Mouse (Mus musculus): ENCODE data around the gene Bcor. TPM values are rescaled to one million over a fixed set of nuclear protein-coding genes. Genes with fewer than 3 reads are reported as not detected.
A peak's percentile ranks its signal among the peaks of the same experiment; 100 is the strongest.

The Bcor gene
- polyA plus RNA-seq, 1 experiment from 2014 or later: 4.0 TPM

- no peak overlapping the region; the same call in 1 of the 2 replicates for H3K9ac ChIP-seq (replicated peaks)
- H3K9me3 ChIP-seq (ENCODE audit: low read length): no peaks in the 10 kb centered on the region
- peaks cover 25% of the 10 kb centered on the region for H3K4me1 ChIP-seq (ENCODE audit: insufficient read depth)
- ATAC-seq (no peak), DNase-seq (no peak)
- H3K36me3 ChIP-seq (replicated peaks; ENCODE audit: insufficient read depth, low read length): no peaks in the 10 kb centered on the region
- H3K27me3 ChIP-seq (ENCODE audit: insufficient read depth, low read length): peaks cover 17% of the 10 kb centered on the region; the same call in 1 of the 2 replicates
- no peak overlapping the region for H3K4me2 ChIP-seq (ENCODE audit: low read depth, low read length)
- TF ChIP-seq EP300 (IDR thresholded peaks at IDR 0.05; ENCODE audit: low read depth): no peak
- TF ChIP-seq CTCF (IDR thresholded peaks at IDR 0.05; ENCODE audit: low read depth): no peak
- H3K27ac ChIP-seq (ENCODE audit: low read depth): no peak overlapping the region
- WGBS (ENCODE audit: insufficient replicate concordance): 54% methylated on average over 15 of the region's 16 CpGs
- H3K4me3 ChIP-seq (ENCODE audit: low read depth, low read length): no peak overlapping the region
Measured at GRCm38 (mm10) chrX:12001336-12001735, 158.8 kb downstream of the Bcor start.

DNA sequence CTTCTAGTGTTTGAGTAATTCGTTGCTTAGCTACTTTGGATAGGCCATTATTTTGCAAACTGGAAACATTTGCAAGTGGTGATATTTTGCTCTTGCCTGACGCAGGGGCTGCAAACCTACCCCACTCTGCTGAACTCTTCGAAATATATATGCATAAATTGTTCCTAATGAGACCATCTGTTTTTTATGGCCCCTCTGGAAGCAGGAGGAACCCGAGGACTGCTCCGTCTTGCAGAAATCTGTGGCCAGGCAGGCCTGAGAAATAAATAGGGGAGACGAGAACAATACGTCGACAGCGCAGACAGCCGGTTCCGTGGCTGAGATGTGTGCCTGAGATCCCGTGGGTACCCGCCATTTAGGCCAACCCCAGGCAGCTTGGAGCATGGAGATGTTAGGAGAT lies 159.5 kb downstream of the Bcor start:
- Histone ChIP-seq H3K27ac (ENCODE audit: low read depth) (no peak overlapping the region), H3K9ac (replicated peaks) (no peak overlapping the region), H3K4me1 (ENCODE audit: insufficient read depth) (peaks cover 25% of the 10 kb centered on the region), H3K9me3 (ENCODE audit: low read length) (no peaks in the 10 kb centered on the region), H3K4me3 (ENCODE audit: low read depth, low read length) (no peak overlapping the region), H3K27me3 (ENCODE audit: insufficient read depth, low read length) (peaks cover 17% of the 10 kb centered on the region; the same call in 1 of the 2 replicates), H3K4me2 (ENCODE audit: low read depth, low read length) (no peak overlapping the region), H3K36me3 (replicated peaks; ENCODE audit: insufficient read depth, low read length) (no peaks in the 10 kb centered on the region)
- ATAC-seq (no peak), DNase-seq (no peak)
- 56% methylated on average over 13 of the region's 13 CpGs for WGBS (ENCODE audit: insufficient replicate concordance)
- no peak for TF ChIP-seq CTCF (IDR thresholded peaks at IDR 0.05; ENCODE audit: low read depth)
- no peak for TF ChIP-seq EP300 (IDR thresholded peaks at IDR 0.05; ENCODE audit: low read depth)

DNA sequence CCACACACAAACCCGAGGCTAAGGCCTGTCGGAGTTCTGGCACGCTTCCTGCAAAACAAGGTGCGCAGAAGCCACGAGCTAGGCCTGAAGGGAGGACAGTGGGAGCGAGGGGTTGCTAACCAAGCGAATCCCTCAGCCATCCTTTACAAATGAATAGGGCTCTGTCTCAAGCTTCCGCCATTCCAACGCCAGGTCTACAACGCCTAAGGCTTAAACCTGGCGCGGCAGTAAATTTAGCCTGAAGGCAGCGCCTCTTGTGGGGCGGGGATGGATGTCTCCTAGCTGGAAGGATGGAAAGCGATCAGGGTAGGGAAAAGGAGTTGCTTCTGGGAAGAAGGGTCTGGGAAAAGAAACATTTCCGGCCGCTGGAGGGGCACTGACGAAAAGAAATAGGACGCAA lies 160.2 kb downstream of the Bcor start:
- peak overlapping the region; percentile 76; the same call in 1 of the 2 replicates for H3K4me2 ChIP-seq (ENCODE audit: low read depth, low read length)

GRCm38 (mm10) chrX:11998934-11999336 lies 161.2 kb downstream of the Bcor start:
- Histone ChIP-seq H3K9ac (replicated peaks) (peak overlapping the region; percentile 55), H3K27me3 (ENCODE audit: insufficient read depth, low read length) (peaks cover 13% of the 10 kb centered on the region; the same call in 1 of the 2 replicates), H3K36me3 (replicated peaks; ENCODE audit: insufficient read depth, low read length) (no peaks in the 10 kb centered on the region), H3K4me2 (ENCODE audit: low read depth, low read length) (peak overlapping the region; percentile 76), H3K9me3 (ENCODE audit: low read length) (no peaks in the 10 kb centered on the region), H3K4me1 (ENCODE audit: insufficient read depth) (peaks cover 10% of the 10 kb centered on the region), H3K4me3 (ENCODE audit: low read depth, low read length) (peak overlapping the region; percentile 48), H3K27ac (ENCODE audit: low read depth) (peak overlapping the region; percentile 62; the same call in 1 of the 2 replicates)
- DNase-seq: peak; percentile 79
- under 1% methylated on average over 18 of the region's 41 CpGs for WGBS (ENCODE audit: insufficient replicate concordance)
- ATAC-seq: peak; percentile 86
- TF ChIP-seq EP300 (IDR thresholded peaks at IDR 0.05; ENCODE audit: low read depth): no peak
- TF ChIP-seq CTCF (IDR thresholded peaks at IDR 0.05; ENCODE audit: low read depth): peak; percentile 51

More for the DNA sequence above, 160.2 kb downstream of the Bcor start:
- DNase-seq (no peak), ATAC-seq (no peak)
- peaks cover 13% of the 10 kb centered on the region; the same call in 1 of the 2 replicates for H3K27me3 ChIP-seq (ENCODE audit: insufficient read depth, low read length)
- 60% methylated on average over 19 of the region's 19 CpGs for WGBS (ENCODE audit: insufficient replicate concordance)
- H3K9ac ChIP-seq (replicated peaks): no peak overlapping the region
- no peak for TF ChIP-seq CTCF (IDR thresholded peaks at IDR 0.05; ENCODE audit: low read depth)
- no peak for TF ChIP-seq EP300 (IDR thresholded peaks at IDR 0.05; ENCODE audit: low read depth)
- H3K36me3 ChIP-seq (replicated peaks; ENCODE audit: insufficient read depth, low read length): no peaks in the 10 kb centered on the region
- H3K4me3 ChIP-seq (ENCODE audit: low read depth, low read length): no peak overlapping the region
- peaks cover 19% of the 10 kb centered on the region for H3K4me1 ChIP-seq (ENCODE audit: insufficient read depth)
- no peaks in the 10 kb centered on the region for H3K9me3 ChIP-seq (ENCODE audit: low read length)
- no peak overlapping the region for H3K27ac ChIP-seq (ENCODE audit: low read depth)

- TF ChIP-seq EP300 (IDR thresholded peaks at IDR 0.05; ENCODE audit: low read depth) (no peak), CTCF (IDR thresholded peaks at IDR 0.05; ENCODE audit: low read depth) (no peak)
- DNase-seq (no peak), ATAC-seq (no peak)
- peaks cover 13% of the 10 kb centered on the region; the same call in 1 of the 2 replicates for H3K27me3 ChIP-seq (ENCODE audit: insufficient read depth, low read length)
- H3K27ac ChIP-seq (ENCODE audit: low read depth): no peak overlapping the region
- 72% methylated on average over 2 of the region's 2 CpGs for WGBS (ENCODE audit: insufficient replicate concordance)
- H3K4me1 ChIP-seq (ENCODE audit: insufficient read depth): 0 out of 2 replicates have a peak, but pooled peaks cover 2% of the 10 kb centered on the region
- H3K4me3 ChIP-seq (ENCODE audit: low read depth, low read length): no peak overlapping the region
- no peak overlapping the region for H3K9ac ChIP-seq (replicated peaks)
- H3K4me2 ChIP-seq (ENCODE audit: low read depth, low read length): no peak overlapping the region
- H3K36me3 ChIP-seq (replicated peaks; ENCODE audit: insufficient read depth, low read length): no peaks in the 10 kb centered on the region
- no peaks in the 10 kb centered on the region for H3K9me3 ChIP-seq (ENCODE audit: low read length)
Measured at GRCm38 (mm10) chrX:11996891-11997290, 163.3 kb downstream of the Bcor start.

- WGBS (ENCODE audit: insufficient replicate concordance): 35% methylated on average over 8 of the region's 8 CpGs
- H3K9ac ChIP-seq (replicated peaks): no peak overlapping the region
Measured at GRCm38 (mm10) chrX:11996489-11996888, 163.7 kb downstream of the Bcor start.

More at GRCm38 (mm10) chrX:11996489-11996888, 163.7 kb downstream of the Bcor start:
- Histone ChIP-seq H3K27ac (ENCODE audit: low read depth) (no peak overlapping the region), H3K4me1 (ENCODE audit: insufficient read depth) (0 out of 2 replicates have a peak, but pooled peaks cover 2% of the 10 kb centered on the region), H3K27me3 (ENCODE audit: insufficient read depth, low read length) (peaks cover 13% of the 10 kb centered on the region; the same call in 1 of the 2 replicates), H3K36me3 (replicated peaks; ENCODE audit: insufficient read depth, low read length) (no peaks in the 10 kb centered on the region), H3K4me3 (ENCODE audit: low read depth, low read length) (no peak overlapping the region), H3K9me3 (ENCODE audit: low read length) (no peaks in the 10 kb centered on the region), H3K4me2 (ENCODE audit: low read depth, low read length) (no peak overlapping the region)
- ATAC-seq (no peak), DNase-seq (no peak)
- no peak for TF ChIP-seq EP300 (IDR thresholded peaks at IDR 0.05; ENCODE audit: low read depth)
- TF ChIP-seq CTCF (IDR thresholded peaks at IDR 0.05; ENCODE audit: low read depth): no peak

Measured in liver, postnatal 0 days (tissue).